Mouse (Mus musculus): ENCODE results near the gene Draxin.
"Not testable (repeated sequence)": the region's sequence is repeated elsewhere in the genome, so short reads cannot be mapped to it uniquely, and the experiment has no call there.

Draxin gene

DNA sequence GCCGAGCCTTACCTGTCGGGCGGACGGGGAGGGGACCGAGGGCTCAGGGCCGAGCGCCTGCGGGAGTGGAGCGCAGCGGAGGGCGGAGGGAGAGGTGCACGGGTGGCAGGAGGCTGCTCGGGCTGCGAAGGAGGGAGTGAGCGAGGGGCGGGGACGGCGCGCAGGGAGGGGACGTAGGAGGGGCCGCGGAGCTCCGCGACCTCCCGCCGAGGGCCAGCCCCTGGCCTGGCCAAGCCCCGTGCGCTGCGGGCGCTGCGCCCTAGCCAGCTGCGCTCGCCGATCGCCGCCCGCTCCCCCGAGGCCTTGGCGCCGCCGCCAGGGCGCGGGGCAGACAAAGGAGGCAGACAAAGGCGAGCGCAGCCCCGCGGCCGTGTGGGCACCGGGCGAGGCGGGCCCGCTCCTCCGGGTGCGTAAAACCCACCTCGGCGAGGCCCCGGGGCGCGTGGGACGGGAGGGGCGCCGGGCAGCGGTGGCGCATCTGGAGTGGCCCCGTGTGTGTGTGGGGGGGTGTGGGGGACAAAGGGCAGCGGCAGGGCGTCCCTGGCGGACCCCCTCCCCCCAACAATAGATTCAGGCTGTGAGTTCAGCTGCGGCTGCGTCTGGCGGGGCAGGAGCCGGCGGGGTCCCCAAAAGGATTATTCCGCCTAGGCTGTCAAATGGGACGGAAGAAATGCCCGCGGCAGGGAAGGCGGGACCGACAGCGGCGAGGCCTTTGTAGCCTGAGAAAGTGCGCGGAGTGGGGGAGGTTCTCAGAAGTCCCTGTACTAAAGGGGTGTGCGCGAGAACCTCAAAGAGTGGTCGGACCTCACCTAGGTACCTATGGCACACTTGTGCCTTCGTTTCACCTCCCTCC lies at the start of gene Draxin:
Draxin (minus strand) TSS at position 138 of the 853 bp plus-strand sequence.
- DNase-seq (ENCODE audit: low spot score), result no peak

DNA sequence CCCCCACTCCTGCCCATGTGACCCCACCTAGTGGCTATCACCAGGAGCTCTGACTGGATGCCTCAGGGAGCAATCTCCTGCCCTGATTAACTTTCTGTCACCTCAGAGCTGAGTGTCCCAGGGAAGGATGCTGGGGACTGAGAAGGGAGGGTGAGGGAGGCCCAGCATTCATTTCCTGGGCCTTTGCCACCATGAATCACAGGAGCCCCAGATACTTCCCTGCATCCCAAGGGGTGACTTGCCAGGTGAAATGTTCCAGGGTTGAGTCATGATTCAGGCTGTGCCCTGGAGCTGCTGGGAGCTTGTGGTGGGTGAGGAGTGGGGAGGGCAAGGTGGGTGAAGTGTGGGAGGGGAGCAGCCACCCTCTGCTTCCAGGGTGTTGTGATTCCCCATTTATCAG lies 47.2 kb upstream of the Draxin start:
- DNase-seq (ENCODE audit: low spot score), result no peak

DNA sequence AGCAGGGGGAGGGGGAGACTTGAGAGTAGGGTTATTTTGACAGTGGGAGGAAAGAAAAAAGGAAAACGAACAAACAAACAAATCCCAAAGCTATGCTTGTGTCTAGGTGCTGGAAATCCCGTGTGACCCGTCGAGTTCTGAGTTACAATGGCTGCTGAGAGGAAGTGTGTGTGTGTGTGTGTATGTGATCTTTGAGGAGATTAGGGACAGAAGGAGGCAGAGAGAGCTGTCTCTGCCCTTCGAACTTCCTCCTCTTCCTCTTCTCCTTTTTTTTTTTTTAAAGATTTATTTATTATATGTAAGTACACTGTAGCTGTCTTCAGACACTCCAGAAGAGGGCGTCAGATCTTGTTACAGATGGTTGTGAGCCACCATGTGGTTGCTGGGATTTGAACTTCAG lies 46.1 kb upstream of the Draxin start:
- not testable (repeated sequence) for DNase-seq (ENCODE audit: low spot score)

DNA sequence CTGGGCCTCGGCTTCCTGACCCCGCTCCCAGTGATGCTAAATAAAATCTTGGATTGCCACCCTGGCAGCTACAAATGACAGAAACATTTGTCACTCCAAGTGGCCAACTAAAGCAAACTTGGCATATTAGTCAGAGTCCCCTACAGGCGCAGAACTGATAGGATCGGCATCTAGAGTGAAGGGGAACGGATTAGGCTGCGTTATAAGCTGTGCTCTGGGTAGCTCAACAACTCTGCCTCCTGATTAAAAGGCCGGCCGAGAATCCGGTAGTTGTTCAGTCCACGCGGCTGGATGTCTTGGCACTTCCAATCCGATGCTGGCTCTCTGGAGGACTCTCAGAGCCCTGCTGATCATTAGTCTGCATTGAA lies 44.0 kb upstream of the Draxin start:
- DNase-seq (ENCODE audit: low spot score), result no peak

DNA sequence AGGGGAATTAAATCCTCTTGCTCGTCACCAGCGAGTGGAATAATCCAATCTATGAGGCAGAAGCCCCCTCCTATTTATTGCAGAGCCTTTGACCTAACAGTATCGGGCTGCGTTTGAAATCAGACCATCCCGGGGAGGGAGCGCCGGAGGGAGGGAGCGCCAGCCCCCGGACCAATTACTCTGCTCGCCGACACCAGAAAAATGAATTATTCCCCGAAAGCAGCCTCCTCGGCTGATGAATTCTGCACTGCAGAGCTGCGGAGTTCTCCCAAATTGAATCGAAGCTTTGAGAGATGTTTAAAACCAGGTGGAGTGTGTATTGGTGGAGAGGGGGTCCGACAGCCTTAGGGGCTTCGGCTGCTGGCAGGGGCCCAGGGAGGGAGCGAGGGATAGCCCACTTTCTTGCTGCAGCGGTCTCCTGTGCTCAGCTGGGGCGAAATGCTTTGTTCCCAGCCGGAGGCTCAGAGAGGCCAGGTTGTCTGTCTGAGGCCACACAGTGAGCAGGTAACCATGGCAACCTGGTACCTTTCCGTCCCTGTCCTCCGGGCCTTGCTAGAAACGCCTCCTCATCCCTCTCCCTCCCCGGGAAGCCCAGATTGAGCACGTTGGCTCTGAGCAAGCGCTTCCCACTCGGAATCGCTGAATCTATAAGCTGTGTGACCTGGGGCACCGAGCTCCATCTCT lies 43.5 kb upstream of the Draxin start:
- no peak for DNase-seq (ENCODE audit: low spot score)

DNA sequence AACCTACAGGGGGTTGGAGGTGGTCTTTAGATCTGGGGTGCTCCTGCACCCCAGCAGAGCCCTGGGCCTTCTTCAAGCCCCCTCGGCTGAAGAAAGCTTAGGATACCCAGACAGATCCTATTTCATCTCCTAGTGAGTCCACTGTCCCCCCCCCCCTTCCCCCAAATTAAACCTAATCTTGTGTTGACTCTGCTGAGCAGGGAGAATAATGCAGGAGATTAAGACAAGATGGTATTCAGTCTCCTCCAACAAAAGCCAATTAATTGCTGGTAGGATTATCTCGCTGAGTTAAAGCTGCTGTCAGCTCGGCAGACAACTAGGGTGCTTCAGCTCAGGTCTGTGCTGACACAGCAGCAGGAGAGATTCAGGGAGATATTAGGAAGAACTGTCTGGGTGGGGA lies 40.8 kb upstream of the Draxin start:
- no peak for DNase-seq (ENCODE audit: low spot score)

DNA sequence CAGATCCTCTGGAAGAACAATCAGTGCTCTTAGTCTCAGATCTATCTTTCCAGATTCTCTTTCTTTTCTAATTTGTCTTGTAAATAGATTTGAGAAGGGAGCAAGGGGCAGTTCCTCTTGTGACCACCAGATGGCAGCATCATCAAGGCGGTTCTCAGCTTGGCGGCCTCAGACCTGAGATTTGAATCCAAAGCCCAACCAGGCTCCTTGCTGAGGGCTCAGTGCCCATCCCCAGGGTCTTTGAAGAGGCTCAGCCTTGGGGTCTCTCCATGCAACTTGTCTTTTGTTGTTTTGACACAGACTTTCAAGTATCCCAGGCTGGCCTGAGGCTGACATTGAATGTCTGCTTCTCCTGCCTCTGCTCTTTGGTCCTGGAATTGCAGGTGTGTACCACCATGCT lies 40.3 kb upstream of the Draxin start:
- DNase-seq (ENCODE audit: low spot score), result peak; percentile 49

DNA sequence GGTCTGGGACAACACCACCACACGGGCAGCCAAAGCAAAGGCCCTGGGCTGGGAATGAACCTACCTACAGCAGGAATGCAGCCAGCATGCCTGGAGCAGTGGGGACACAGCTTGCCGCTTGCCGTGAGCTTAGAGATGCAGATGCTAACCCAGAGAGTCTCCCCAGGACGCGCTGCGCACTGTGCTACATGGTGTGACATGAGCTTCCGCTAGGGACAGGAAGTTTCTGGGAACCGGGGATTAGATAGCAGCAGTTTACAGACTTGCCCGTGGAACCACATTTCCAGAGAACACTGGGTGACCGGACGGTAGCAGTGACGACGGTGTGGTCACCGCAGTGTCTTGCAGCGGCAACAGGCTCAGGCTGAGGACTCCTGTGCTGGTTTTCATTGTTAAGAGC lies 39.1 kb upstream of the Draxin start:
- no peak for DNase-seq (ENCODE audit: low spot score)

DNA sequence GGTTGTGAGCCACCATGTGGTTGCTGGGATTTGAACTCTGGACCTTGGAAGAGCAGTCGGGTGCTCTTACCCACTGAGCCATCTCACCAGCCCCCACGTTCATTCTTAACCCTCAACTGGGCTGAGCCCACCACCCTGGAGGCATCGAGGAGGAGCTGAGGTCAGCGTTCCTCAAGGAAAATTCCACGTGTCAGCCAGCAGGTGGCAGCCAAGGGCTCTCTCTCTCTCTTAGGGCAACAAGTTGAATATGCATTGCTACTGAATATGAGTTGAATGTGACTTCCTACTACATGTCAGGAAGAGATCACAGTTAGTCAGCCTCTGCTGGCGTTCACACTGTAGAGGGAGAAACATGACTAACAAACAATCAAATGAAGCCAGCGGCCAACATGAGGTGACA lies 37.8 kb upstream of the Draxin start:
- DNase-seq (ENCODE audit: low spot score), result peak; percentile 56

DNA sequence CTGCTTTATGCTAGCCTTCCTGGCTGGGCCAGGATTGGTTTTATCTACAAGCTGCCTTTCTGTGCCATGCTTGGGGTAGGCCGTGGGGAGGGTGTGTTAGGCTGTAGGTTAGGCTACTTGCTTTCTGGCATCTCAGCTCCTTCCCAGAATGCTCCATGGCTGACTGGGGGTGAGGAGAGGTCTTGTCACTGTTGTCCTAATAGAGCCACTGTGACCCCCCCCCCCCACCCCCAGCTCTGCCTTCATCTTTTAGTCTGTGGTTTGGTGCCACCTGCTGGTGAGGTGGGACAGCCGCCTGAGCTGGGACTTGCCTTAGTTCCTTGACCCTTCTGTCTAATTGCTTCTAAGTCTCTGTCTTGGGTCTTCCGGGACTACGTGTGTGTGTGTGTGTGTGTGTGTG lies 36.5 kb upstream of the Draxin start:
- peak; percentile 55 for DNase-seq (ENCODE audit: low spot score)

DNA sequence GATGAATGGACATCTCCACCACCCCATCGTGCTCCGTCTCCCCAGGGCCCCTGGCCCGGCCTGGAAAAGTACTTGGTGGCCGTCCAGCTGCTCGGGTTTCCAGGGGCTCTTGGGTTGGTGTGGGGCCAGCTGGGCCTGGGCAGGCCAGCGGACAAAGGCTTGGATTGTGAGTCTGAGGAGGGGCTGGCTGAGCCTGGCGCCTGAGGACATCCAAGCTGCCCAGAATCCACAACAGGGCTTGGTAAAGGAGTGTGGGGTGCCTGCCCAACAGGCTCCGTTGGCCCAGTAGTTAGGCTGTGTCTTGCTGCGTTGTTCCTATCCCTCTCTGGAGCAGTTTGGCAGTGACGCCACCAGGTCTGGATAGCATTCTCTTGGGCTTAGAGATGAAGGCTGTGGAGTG lies 35.9 kb upstream of the Draxin start:
- no peak for DNase-seq (ENCODE audit: low spot score)

DNA sequence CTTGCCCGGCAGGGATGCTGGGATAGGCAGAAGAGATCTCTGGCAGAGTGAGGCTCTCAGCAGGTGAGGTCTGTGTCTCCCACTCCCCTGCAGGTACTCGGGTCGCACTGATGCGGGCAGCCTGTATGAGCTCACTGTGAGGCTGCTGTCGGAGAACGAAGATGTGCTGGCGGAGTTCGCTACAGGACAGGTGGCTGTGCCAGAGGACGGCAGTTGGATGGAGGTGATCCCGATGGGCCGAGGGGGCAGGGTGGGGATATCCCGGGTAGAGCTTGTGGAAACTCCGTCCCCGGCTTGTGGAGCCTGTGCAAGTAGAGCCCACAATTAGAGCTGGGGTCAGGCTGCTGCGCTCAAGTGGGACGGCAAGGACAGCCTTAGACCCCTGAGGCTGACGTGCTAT lies 35.1 kb upstream of the Draxin start:
- no peak for DNase-seq (ENCODE audit: low spot score)

DNA sequence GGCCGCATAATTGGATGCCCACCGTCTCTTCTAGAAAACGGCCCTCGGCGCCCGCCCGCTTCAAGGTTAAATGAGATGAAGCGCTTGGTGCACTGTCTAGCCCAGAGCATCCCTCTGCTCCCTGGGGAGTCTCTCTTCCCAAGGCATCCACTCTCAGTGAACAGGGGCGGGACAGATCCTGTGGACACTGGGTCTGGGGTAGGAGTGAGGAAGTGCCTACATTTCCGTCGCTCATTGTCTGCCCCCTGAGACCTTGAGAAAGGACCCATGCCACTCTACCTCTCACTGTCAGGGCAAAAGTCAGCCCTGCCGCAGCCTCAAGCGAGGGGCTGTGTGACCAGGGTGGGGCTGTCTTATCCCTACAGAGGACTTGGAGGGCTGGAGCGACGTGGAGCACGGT lies 34.0 kb upstream of the Draxin start:
- no peak for DNase-seq (ENCODE audit: low spot score)

DNA sequence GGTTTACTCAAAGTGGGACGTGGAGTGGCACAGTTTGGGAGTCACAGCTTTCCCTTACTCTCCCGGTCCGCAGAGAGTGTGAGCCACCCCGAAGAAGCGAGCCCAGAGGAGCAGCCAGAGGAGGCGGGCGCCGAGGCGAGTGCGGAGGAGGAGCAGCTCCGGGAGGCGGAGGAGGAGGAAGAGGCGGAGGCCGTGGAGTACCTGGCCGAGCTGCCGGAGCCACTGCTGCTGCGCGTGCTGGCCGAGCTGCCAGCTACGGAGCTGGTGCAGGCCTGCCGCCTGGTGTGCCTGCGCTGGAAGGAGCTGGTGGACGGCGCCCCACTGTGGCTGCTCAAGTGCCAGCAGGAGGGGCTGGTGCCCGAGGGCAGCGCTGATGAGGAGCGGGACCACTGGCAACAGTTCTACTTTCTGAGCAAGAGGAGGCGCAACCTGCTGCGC lies 33.5 kb upstream of the Draxin start:
- DNase-seq (ENCODE audit: low spot score), result peak; percentile 80

DNA sequence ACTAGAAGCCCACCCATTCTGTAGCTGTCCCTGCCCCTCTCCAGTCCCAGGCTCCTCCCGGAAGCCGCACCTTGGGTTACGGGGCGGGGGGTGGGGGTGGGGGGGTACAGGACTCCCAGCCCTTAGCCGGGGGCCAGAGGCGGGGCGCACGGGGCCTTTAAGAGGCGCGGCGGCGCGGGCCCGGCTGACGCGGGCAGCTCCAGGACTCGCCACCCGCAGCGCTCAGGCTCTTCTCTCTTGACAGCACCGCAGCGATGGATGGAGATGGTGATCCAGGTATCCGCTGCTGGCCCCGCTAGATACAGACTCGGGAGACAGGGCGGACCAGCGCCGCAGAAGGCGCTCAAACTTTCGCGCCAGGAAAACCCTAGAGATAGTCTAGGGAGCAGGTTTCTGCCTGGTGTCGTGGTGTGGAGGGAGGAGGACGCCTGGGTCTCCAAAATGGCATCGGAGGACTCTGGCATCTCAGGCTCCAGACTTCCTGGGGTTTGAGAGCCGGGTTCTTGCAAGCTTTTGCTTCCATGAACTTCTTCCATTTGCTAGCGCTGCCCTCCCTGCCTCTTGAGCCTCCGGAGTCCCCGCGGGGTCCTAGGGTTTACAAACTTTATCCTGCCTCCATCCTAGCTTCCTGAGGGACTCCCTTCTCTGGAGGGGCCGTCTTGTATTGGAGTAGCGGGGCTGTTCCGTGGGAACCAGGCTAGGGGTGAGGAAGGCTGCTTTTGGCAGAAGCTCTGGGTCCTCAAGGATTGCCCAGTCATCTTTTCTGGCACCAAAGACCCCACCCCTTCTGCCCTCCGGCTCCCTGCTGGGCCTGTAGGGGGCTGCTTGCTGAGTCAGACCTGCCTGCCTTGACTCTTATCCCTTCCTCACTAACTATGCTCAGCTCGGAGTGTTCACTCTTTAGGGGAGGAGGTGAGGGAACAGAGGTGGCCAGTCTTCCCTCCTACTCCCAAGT lies 30.2 kb upstream of the Draxin start, which contains the start of the genes Fbxo44 and Fbxo2:
Fbxo44 (minus strand) TSS at position 47 of the 955 bp plus-strand sequence.
Fbxo2 (plus strand) TSS at position 186 of the 955 bp plus-strand sequence.
- no peak for DNase-seq (ENCODE audit: low spot score)

DNA sequence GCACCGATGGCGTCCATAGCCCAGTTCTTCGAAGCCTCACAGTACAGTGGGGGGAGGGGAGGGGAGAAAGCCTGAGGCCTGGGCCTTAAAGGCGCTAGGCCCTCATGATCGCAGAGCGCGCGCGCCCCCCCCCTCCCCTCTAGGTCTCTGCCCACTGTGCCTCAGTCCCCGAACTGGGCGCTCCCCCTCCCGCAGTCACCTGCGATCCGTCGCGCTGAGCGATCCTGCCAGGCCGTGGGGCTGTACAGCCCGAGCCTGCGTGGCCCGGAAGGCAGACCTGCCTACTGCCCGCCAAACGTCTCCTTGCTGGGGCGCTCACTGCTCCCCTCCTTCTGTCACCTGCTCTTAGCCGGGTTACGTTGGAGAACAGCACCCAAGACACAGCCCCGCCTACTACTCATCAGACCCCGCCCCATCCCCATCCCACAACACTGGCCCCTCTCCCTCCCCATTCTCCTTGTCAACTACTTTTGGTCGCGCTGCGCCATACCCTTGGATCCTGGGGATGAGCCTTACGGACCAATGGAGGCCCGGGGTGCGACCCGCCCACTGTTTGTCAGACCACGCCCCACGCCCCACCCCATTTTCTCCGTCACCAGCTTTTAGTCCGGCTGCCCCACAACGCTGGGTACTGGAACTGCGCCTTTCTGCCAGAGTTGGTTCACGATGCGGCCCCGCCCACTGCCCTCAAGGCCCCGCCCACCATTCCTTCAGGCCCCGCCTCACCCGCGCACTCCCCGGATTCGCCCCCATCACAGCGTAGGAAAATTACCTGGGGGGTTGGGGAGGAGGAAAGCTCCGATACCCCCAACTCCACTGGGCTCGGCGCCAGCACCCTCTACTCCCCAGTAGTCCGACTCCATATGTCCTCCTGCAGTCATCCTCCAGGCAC lies 29.3 kb upstream of the Draxin start:
- DNase-seq (ENCODE audit: low spot score), result peak; percentile 81

DNA sequence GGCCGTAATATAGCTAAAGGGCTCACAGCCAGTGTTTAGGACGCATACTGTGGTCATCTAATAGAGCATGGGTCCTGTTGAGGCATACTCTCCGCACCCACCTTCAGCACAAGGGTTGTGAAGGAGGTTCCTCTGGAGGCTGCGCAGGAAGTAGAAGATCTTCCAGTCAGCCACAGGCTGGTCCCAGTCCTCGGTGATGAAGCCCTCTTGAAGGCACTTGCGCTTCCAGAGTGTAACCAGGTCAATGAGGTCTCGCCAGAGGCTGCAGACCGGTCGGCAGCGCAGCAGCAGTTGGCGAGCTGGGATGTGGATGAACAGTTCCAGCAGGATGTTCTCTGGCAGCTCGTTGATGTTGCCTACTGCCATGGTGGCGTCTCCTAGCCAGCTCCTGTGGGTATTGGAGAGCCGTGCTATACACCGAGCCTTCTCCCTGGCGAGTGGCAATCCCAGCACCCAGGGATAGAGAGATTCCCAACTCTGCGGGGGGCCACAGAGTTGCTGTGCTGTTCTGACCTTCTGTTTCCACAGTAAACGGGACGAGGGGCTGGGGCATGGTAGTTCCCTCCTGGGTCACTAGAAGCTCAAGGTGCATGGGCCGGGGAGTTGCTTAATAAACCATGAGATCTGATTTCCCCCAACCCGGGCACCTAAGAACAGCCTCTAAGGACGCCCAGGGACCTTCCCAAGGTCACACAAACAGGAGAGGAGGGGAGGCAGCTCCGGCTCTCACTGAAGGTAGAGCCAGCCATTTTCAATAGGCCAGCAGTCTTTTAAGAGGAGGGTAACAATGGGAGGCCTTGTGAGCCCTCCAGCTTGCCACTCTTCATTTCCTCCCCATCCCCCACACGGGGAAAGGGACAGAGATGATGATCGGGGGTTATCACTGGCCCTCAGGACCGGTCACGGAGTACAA lies 28.2 kb upstream of the Draxin start:
- no peak for DNase-seq (ENCODE audit: low spot score)

DNA sequence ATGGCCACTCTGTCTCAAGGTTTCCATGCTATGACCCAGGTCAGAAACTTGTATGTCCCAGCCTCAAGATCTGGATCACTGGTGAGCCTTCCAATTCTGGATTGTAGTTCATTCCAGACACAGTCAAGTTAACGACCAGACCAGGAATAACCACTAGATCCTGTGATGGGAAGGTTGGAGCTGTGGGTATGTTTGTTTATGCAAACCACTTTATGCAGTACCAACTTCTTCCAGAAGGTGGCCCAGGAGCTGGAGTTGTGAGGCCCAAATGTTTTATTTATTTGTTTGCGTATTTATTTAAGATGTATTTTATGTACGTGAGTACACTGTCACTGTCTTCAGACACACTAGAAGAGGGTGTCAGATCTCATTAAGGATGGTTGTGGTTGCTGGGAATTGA lies 24.5 kb upstream of the Draxin start:
- DNase-seq (ENCODE audit: low spot score), result no peak

DNA sequence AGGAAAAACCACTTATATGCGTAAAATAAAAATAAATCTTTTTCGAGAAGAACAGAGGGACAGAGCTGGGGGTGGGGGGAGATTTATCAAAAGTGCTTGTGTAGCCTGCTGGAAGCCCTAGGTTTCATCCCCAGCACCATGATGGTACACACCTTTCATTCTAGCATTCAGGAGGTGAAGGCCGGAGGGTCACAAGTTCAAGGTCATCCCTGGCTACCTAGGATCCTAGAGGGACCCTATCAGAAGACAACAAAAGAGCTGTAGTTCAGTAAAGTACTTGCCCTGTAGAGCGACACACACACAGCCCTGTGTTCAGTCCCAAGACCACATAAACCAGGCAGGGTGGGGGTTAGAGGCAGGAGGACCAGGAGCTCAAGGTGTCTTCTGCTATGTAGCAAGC lies 23.5 kb upstream of the Draxin start:
- DNase-seq (ENCODE audit: low spot score), result no peak

DNA sequence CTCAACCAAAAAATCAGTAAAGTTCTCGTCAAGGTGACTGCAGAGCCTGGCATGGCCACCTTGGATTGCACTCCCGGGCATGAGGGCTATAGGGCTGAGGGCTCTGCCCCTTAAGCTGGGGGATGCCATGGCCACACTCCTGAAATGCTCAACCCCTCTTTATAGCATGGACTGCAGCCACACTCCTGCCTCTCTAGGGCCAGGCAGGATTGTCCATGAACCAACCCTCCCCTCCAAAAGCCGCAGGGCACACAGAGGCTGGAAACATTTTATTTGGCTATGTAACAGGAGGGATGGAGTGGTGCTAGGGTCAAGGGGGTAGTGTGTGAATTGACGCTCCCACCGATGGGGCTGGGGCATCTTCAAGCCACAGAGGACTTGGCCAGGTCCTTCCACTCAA lies 22.0 kb upstream of the Draxin start:
- no peak for DNase-seq (ENCODE audit: low spot score)
